Mouse (Mus musculus) MEL (cell line): ENCODE results near the gene Gm20388.

Experiments
- CTCF ChIP-seq, 3 experiments: IDR thresholded peaks in 2 of 3; conservative IDR thresholded peaks in 1 of 3; 2 replicates each; pipeline ENCODE4 v1.5.1; 2011 to 2012; ENCODE audit warnings: low read length in 3 of 3, low read depth in 2 of 3, mild to moderate bottlenecking in 2 of 3, improper control_type of control experiment in 1 of 3, inconsistent platforms in 1 of 3, mixed read lengths in 1 of 3, moderate library complexity in 1 of 3; ENCODE audit not compliant: control insufficient read depth in 1 of 3, insufficient read depth in 1 of 3, poor library complexity in 1 of 3, severe bottlenecking in 1 of 3
- RCOR1 ChIP-seq: IDR thresholded peaks from 2 replicates; pipeline ENCODE4 v1.6.1; 2012; ENCODE audit warnings: low read depth, mild to moderate bottlenecking, inconsistent platforms, low read length, improper control_type of control experiment

DNA sequence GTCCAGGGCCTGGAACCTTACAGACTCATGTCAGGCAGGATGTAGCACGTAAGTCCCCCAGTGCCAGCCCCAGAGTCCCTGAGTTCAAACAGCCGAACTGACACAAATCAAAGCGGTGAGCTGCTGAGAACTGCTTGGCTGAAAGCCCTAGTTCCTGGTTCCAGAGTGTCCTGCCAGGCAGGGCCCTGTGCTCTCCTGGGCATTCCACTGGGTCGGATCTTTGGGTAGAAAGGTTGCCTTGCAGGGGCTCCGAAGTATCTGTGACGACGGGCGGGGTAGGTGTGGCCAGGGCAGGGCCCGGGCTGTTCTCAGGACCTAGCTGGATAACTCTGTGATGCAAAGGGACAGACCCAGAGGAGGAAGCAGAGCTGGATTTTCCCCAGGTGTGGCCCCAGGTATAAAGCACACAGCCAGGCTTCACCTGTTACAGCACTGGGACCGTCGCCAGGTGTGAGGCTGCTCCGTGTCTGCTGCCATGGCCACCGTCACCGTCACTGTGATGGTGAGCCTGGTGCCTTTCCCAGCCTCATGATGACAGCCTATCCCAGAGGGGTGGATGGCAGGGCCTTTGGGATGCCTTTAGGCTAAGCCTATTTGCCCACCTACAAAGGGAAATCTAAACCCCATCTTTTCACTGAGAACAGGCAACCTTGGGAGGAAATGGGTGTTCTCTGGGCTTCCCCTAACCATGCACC, 2510.9 kb downstream of the Gm20388 start, which contains the start of gene Il17c:
- no peak for TF ChIP-seq RCOR1
- no peak for TF ChIP-seq CTCF (IDR thresholded peaks at IDR 0.05 in 2 of 3, conservative IDR thresholded peaks at IDR 0.05 in 1 of 3; ENCODE audit: control insufficient read depth in 1 of 3, insufficient read depth in 1 of 3, low read depth in 2 of 3, low read length in 3 of 3, poor library complexity in 1 of 3, severe bottlenecking in 1 of 3)
